Mouse (Mus musculus): ENCODE measurements around the gene Gcdh. TPM values are rescaled to one million over a fixed set of nuclear protein-coding genes. Genes with fewer than 3 reads are reported as not detected.

The Gcdh gene
- total and polyA plus RNA-seq, 2 experiments = 560 to 2,081 TPM

DNA sequence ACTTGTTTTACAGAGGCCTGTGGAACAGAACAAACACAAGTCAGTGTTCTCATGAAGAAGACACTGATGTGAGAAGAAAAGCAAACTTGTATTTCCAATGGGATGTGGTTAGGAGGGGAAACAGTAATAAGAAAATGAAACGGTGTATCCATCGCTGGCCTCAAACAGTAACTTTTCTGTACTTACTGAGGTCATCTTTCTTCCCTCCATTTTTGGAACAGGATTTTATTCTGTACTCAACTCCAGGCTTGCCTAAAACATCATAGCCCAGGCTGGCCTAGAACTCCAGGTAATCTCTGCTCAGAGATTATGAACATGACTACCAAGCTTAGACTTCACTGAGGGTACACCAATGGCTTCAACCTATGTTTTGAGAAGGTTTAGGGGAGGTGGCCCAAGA is 54.3 kb downstream of the Gcdh start:
- Histone ChIP-seq H3K4me3 (ENCODE audit: insufficient read depth, low read depth, low read length) (peak overlapping the region; percentile 98), H3K27ac (replicated peaks; ENCODE audit: insufficient read depth, low read depth, low read length) (no peak overlapping the region; the same call in 1 of the 2 replicates), H3K9ac (ENCODE audit: low read depth, low read length) (peak overlapping the region; percentile 14; the same call in 1 of the 2 replicates), H3K36me3 (ENCODE audit: control insufficient read depth, insufficient read depth, low read length) (peaks cover 46% of the 10 kb centered on the region), H3K79me2 (ENCODE audit: control insufficient read depth, insufficient read depth, low read length) (no peaks in the 10 kb centered on the region), H3K4me1 (ENCODE audit: control insufficient read depth, insufficient read depth, low read length) (peaks cover 8% of the 10 kb centered on the region), H3K27me3 (ENCODE audit: control insufficient read depth, insufficient read depth, low read length) (no peaks in the 10 kb centered on the region)
- no peak for DNase-seq (ENCODE audit: extremely low read depth, low read depth, low spot score)
- TF ChIP-seq CTCF (IDR thresholded peaks at IDR 0.05; ENCODE audit: low read depth, low read length) = no peak
- no peak for TF ChIP-seq POLR2A (IDR thresholded peaks at IDR 0.05; ENCODE audit: extremely low read depth, insufficient read depth, low read length)
- 82% methylated on average over 2 of the region's 2 CpGs for WGBS

DNA sequence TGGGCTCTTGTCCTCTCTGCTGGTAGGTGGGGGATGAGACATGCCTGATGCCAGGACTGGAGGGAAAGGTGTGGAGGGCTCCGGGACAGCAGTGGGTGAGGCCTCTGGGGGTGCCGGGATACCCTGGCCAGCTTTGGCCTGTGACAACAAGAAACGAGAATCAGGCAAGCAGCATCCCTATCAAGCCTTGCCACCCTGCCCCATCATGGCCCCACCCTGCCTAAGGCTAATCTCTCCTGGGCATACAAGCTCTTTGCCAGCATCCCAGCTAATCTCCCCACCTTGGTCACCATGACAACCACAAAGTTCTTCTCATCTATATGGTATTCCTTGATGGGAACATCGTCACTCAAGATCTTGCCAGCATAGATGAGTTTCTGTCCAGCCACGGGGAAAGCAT is 55.2 kb downstream of the Gcdh start:
- Histone ChIP-seq H3K79me2 (ENCODE audit: control insufficient read depth, insufficient read depth, low read length) (no peaks in the 10 kb centered on the region), H3K9ac (ENCODE audit: low read depth, low read length) (no peak overlapping the region), H3K4me1 (ENCODE audit: control insufficient read depth, insufficient read depth, low read length) (peaks cover 5% of the 10 kb centered on the region), H3K4me3 (ENCODE audit: insufficient read depth, low read depth, low read length) (no peak overlapping the region), H3K27me3 (ENCODE audit: control insufficient read depth, insufficient read depth, low read length) (no peaks in the 10 kb centered on the region), H3K36me3 (ENCODE audit: control insufficient read depth, insufficient read depth, low read length) (peaks cover 37% of the 10 kb centered on the region), H3K27ac (replicated peaks; ENCODE audit: insufficient read depth, low read depth, low read length) (no peak overlapping the region)
- no peak for DNase-seq (ENCODE audit: extremely low read depth, low read depth, low spot score)
- no peak for TF ChIP-seq POLR2A (IDR thresholded peaks at IDR 0.05; ENCODE audit: extremely low read depth, insufficient read depth, low read length)
- TF ChIP-seq CTCF (IDR thresholded peaks at IDR 0.05; ENCODE audit: low read depth, low read length) = no peak
- WGBS = 95% methylated on average over 5 of the region's 5 CpGs

GRCm38 (mm10) chr8:84837912-84838470 is 55.7 kb downstream of the Gcdh start:
- no peaks in the 10 kb centered on the region for H3K79me2 ChIP-seq (ENCODE audit: control insufficient read depth, insufficient read depth, low read length)
- peaks cover 32% of the 10 kb centered on the region; the same call in 1 of the 2 replicates for H3K36me3 ChIP-seq (ENCODE audit: control insufficient read depth, insufficient read depth, low read length)
- TF ChIP-seq CTCF (IDR thresholded peaks at IDR 0.05; ENCODE audit: low read depth, low read length) (no peak), POLR2A (IDR thresholded peaks at IDR 0.05; ENCODE audit: extremely low read depth, insufficient read depth, low read length) (no peak)
- no peaks in the 10 kb centered on the region for H3K27me3 ChIP-seq (ENCODE audit: control insufficient read depth, insufficient read depth, low read length)
- no peak overlapping the region for H3K4me3 ChIP-seq (ENCODE audit: insufficient read depth, low read depth, low read length)
- no peak overlapping the region for H3K9ac ChIP-seq (ENCODE audit: low read depth, low read length)
- peaks cover 8% of the 10 kb centered on the region for H3K4me1 ChIP-seq (ENCODE audit: control insufficient read depth, insufficient read depth, low read length)
- no peak overlapping the region for H3K27ac ChIP-seq (replicated peaks; ENCODE audit: insufficient read depth, low read depth, low read length)
- WGBS = 94% methylated on average over 15 of the region's 15 CpGs
- no peak for DNase-seq (ENCODE audit: extremely low read depth, low read depth, low spot score)

GRCm38 (mm10) chr8:84837149-84837911 is 56.4 kb downstream of the Gcdh start:
- H3K9ac ChIP-seq (ENCODE audit: low read depth, low read length) = no peak overlapping the region

More at GRCm38 (mm10) chr8:84837149-84837911, 56.4 kb downstream of the Gcdh start:
- DNase-seq (ENCODE audit: extremely low read depth, low read depth, low spot score) = no peak
- peaks cover 5% of the 10 kb centered on the region; the same call in 1 of the 2 replicates for H3K4me1 ChIP-seq (ENCODE audit: control insufficient read depth, insufficient read depth, low read length)
- no peak overlapping the region for H3K4me3 ChIP-seq (ENCODE audit: insufficient read depth, low read depth, low read length)
- peaks cover under 1% of the 10 kb centered on the region; the same call in 1 of the 2 replicates for H3K79me2 ChIP-seq (ENCODE audit: control insufficient read depth, insufficient read depth, low read length)
- no peak overlapping the region for H3K27ac ChIP-seq (replicated peaks; ENCODE audit: insufficient read depth, low read depth, low read length)
- no peaks in the 10 kb centered on the region for H3K27me3 ChIP-seq (ENCODE audit: control insufficient read depth, insufficient read depth, low read length)
- TF ChIP-seq POLR2A (IDR thresholded peaks at IDR 0.05; ENCODE audit: extremely low read depth, insufficient read depth, low read length) (no peak), CTCF (IDR thresholded peaks at IDR 0.05; ENCODE audit: low read depth, low read length) (no peak)
- H3K36me3 ChIP-seq (ENCODE audit: control insufficient read depth, insufficient read depth, low read length) = peaks cover 25% of the 10 kb centered on the region; the same call in 1 of the 2 replicates
- 91% methylated on average over 8 of the region's 8 CpGs for WGBS

Other genes with a start within 250 kb of the Gcdh start
Only the 30 nearest of the 32 such genes appear.
- gene Trmt1, start 207.6 kb downstream of the Gcdh start, total RNA-seq (2014; rRNA removed) = 20.7 and 27.3 TPM in 2 replicates
- 44.6 and 58.6 TPM in 2 replicates for gene Trmt1, start 207.6 kb downstream of the Gcdh start, polyA plus RNA-seq (2012; rRNA removed)
- 5.3 and 8.0 TPM in 2 replicates for gene Nacc1, start 206.1 kb downstream of the Gcdh start, total RNA-seq (2014; rRNA removed)
- gene Nacc1, start 206.1 kb downstream of the Gcdh start, polyA plus RNA-seq (2012; rRNA removed) = 31.0 and 32.6 TPM in 2 replicates
- gene Lyl1, start 192.5 kb downstream of the Gcdh start, total RNA-seq (2014; rRNA removed) = 0.18 and 0.47 TPM in 2 replicates
- gene Lyl1, start 192.5 kb downstream of the Gcdh start, polyA plus RNA-seq (2012; rRNA removed) = 0.71 and 1.3 TPM in 2 replicates
- gene G430095P16Rik, start 170.9 kb downstream of the Gcdh start, total RNA-seq (2014; rRNA removed) = not detected in 2 replicates
- gene G430095P16Rik, start 170.9 kb downstream of the Gcdh start, polyA plus RNA-seq (2012; rRNA removed) = 0.19 TPM in 1 of 2 replicates, not detected in the other
- 20.7 and 27.5 TPM in 2 replicates for gene Nfix, start 93.6 kb downstream of the Gcdh start, total RNA-seq (2014; rRNA removed)
- 32.9 and 34.4 TPM in 2 replicates for gene Nfix, start 93.6 kb downstream of the Gcdh start, polyA plus RNA-seq (2012; rRNA removed)
- 0.94 and 1.8 TPM in 2 replicates for gene Dand5, start 71.1 kb downstream of the Gcdh start, total RNA-seq (2014; rRNA removed)
- 2.0 and 2.6 TPM in 2 replicates for gene Dand5, start 71.1 kb downstream of the Gcdh start, polyA plus RNA-seq (2012; rRNA removed)
- gene Gadd45gip1, start 62.4 kb downstream of the Gcdh start, total RNA-seq (2014; rRNA removed) = 26.7 and 28.1 TPM in 2 replicates
- gene Gadd45gip1, start 62.4 kb downstream of the Gcdh start, polyA plus RNA-seq (2012; rRNA removed) = 29.8 and 34.2 TPM in 2 replicates
- 28.2 and 40.7 TPM in 2 replicates for gene Rad23a, start 53.3 kb downstream of the Gcdh start, total RNA-seq (2014; rRNA removed)
- 52.0 and 68.4 TPM in 2 replicates for gene Rad23a, start 53.3 kb downstream of the Gcdh start, polyA plus RNA-seq (2012; rRNA removed)
- gene Calr, start 47.0 kb downstream of the Gcdh start, total RNA-seq (2014; rRNA removed) = 411 and 458 TPM in 2 replicates
- gene Calr, start 47.0 kb downstream of the Gcdh start, polyA plus RNA-seq (2012; rRNA removed) = 308 and 349 TPM in 2 replicates
- 11.0 and 13.6 TPM in 2 replicates for gene Farsa, start 36.9 kb downstream of the Gcdh start, total RNA-seq (2014; rRNA removed)
- gene Farsa, start 36.9 kb downstream of the Gcdh start, polyA plus RNA-seq (2012; rRNA removed) = 24.1 and 32.4 TPM in 2 replicates
- gene Syce2, start 21.8 kb downstream of the Gcdh start, total RNA-seq (2014; rRNA removed) = 1.1 and 1.6 TPM in 2 replicates
- gene Syce2, start 21.8 kb downstream of the Gcdh start, polyA plus RNA-seq (2012; rRNA removed) = 0.92 and 1.0 TPM in 2 replicates
- gene Klf1, start 8.0 kb upstream of the Gcdh start, total RNA-seq (2014; rRNA removed) = 4.8 and 5.8 TPM in 2 replicates
- gene Klf1, start 8.0 kb upstream of the Gcdh start, polyA plus RNA-seq (2012; rRNA removed) = 5.2 and 6.6 TPM in 2 replicates
- gene Dnase2a, start 14.6 kb upstream of the Gcdh start, total RNA-seq (2014; rRNA removed) = 13.0 and 16.1 TPM in 2 replicates
- gene Dnase2a, start 14.6 kb upstream of the Gcdh start, polyA plus RNA-seq (2012; rRNA removed) = 16.1 and 20.0 TPM in 2 replicates
- 0.09 and 0.13 TPM in 2 replicates for gene Mast1, start 43.4 kb upstream of the Gcdh start, total RNA-seq (2014; rRNA removed)
- 0.25 and 0.43 TPM in 2 replicates for gene Mast1, start 43.4 kb upstream of the Gcdh start, polyA plus RNA-seq (2012; rRNA removed)
- not detected in 2 replicates for gene Rtbdn, start 53.1 kb upstream of the Gcdh start, total RNA-seq (2014; rRNA removed)
- not detected in 2 replicates for gene Rtbdn, start 53.1 kb upstream of the Gcdh start, polyA plus RNA-seq (2012; rRNA removed)
- gene Gm49661, start 75.5 kb upstream of the Gcdh start, total RNA-seq (2014; rRNA removed) = not detected in 2 replicates
- gene Gm49661, start 75.5 kb upstream of the Gcdh start, polyA plus RNA-seq (2012; rRNA removed) = 1.0 TPM in 1 of 2 replicates, not detected in the other
- gene Prdx2, start 75.7 kb upstream of the Gcdh start, total RNA-seq (2014; rRNA removed) = 135 and 157 TPM in 2 replicates
- 110 and 142 TPM in 2 replicates for gene Prdx2, start 75.7 kb upstream of the Gcdh start, polyA plus RNA-seq (2012; rRNA removed)
- gene Rnaseh2a, start 75.8 kb upstream of the Gcdh start, total RNA-seq (2014; rRNA removed) = 17.1 and 24.5 TPM in 2 replicates
- gene Rnaseh2a, start 75.8 kb upstream of the Gcdh start, polyA plus RNA-seq (2012; rRNA removed) = 25.6 and 28.3 TPM in 2 replicates
- 29.5 and 45.6 TPM in 2 replicates for gene Junb, start 84.8 kb upstream of the Gcdh start, total RNA-seq (2014; rRNA removed)
- gene Junb, start 84.8 kb upstream of the Gcdh start, polyA plus RNA-seq (2012; rRNA removed) = 12.3 and 17.9 TPM in 2 replicates
- gene Hook2, start 96.7 kb upstream of the Gcdh start, total RNA-seq (2014; rRNA removed) = 12.4 and 14.2 TPM in 2 replicates
- 9.6 and 12.5 TPM in 2 replicates for gene Hook2, start 96.7 kb upstream of the Gcdh start, polyA plus RNA-seq (2012; rRNA removed)
- not detected in 2 replicates for gene Best2, start 120.6 kb upstream of the Gcdh start, total RNA-seq (2014; rRNA removed)
- 0.06 TPM in 1 of 2 replicates, not detected in the other for gene Best2, start 120.6 kb upstream of the Gcdh start, polyA plus RNA-seq (2012; rRNA removed)
- 30.3 and 33.8 TPM in 2 replicates for gene Asna1, start 131.4 kb upstream of the Gcdh start, total RNA-seq (2014; rRNA removed)
- gene Asna1, start 131.4 kb upstream of the Gcdh start, polyA plus RNA-seq (2012; rRNA removed) = 60.0 and 71.6 TPM in 2 replicates
- gene Trir, start 132.9 kb upstream of the Gcdh start, total RNA-seq (2014; rRNA removed) = 83.2 and 94.1 TPM in 2 replicates
- 69.5 and 80.8 TPM in 2 replicates for gene Trir, start 132.9 kb upstream of the Gcdh start, polyA plus RNA-seq (2012; rRNA removed)
- 15.4 and 23.3 TPM in 2 replicates for gene Tnpo2, start 143.0 kb upstream of the Gcdh start, total RNA-seq (2014; rRNA removed)
- gene Tnpo2, start 143.0 kb upstream of the Gcdh start, polyA plus RNA-seq (2012; rRNA removed) = 28.8 and 33.1 TPM in 2 replicates
- gene Fbxw9, start 166.1 kb upstream of the Gcdh start, total RNA-seq (2014; rRNA removed) = 19.9 and 21.9 TPM in 2 replicates
- gene Fbxw9, start 166.1 kb upstream of the Gcdh start, polyA plus RNA-seq (2012; rRNA removed) = 55.2 and 75.4 TPM in 2 replicates
- gene Gm5741, start 174.1 kb upstream of the Gcdh start, total RNA-seq (2014; rRNA removed) = not detected in 2 replicates
- gene Gm5741, start 174.1 kb upstream of the Gcdh start, polyA plus RNA-seq (2012; rRNA removed) = 0.70 TPM in 1 of 2 replicates, not detected in the other
- 14.8 and 15.1 TPM in 2 replicates for gene Dhps, start 177.8 kb upstream of the Gcdh start, total RNA-seq (2014; rRNA removed)
- 14.4 and 20.6 TPM in 2 replicates for gene Dhps, start 177.8 kb upstream of the Gcdh start, polyA plus RNA-seq (2012; rRNA removed)
- gene Wdr83os, start 186.8 kb upstream of the Gcdh start, total RNA-seq (2014; rRNA removed) = 26.3 and 33.0 TPM in 2 replicates
- 111 and 126 TPM in 2 replicates for gene Wdr83os, start 186.8 kb upstream of the Gcdh start, polyA plus RNA-seq (2012; rRNA removed)
- gene Wdr83, start 187.4 kb upstream of the Gcdh start, total RNA-seq (2014; rRNA removed) = 12.2 and 15.5 TPM in 2 replicates
- gene Wdr83, start 187.4 kb upstream of the Gcdh start, polyA plus RNA-seq (2012; rRNA removed) = 22.5 and 26.2 TPM in 2 replicates
- gene Man2b1, start 189.3 kb upstream of the Gcdh start, total RNA-seq (2014; rRNA removed) = 57.2 and 70.4 TPM in 2 replicates
- gene Man2b1, start 189.3 kb upstream of the Gcdh start, polyA plus RNA-seq (2012; rRNA removed) = 51.5 and 69.5 TPM in 2 replicates

All from liver, adult 2 months (tissue).